Mouse (Mus musculus) embryonic facial prominence, embryonic 11.5 days (tissue): ENCODE data around the gene Aif1l. TPM values are rescaled to one million over a fixed set of nuclear protein-coding genes. Genes with fewer than 3 reads are reported as not detected.
A peak's percentile ranks its signal among the peaks of the same experiment; 100 is the strongest.
"Not testable (repeated sequence)": the region's sequence is repeated elsewhere in the genome, so short reads cannot be mapped to it uniquely, and the experiment has no call there.

ENCODE experiments used
- ATAC-seq: fragments of 200-750 bp; cut with Nextera tagmentation; replicated peaks from 2 replicates; pipeline ENCODE4 v1.8.0; 2017; ENCODE audit warnings: low read depth; ENCODE audit not compliant: insufficient number of reproducible peaks, low FRiP score, low TSS enrichment
- DNase-seq: peaks from one replicate; pipeline ENCODE4 v3.0.0-alpha.2; 2015; ENCODE audit warnings: low spot score
- H3K27ac ChIP-seq: fragments of 300-500 bp; sonication (generic); replicated peaks from 2 replicates; pipeline ENCODE4 v1.5.1; 2014; ENCODE audit warnings: mild to moderate bottlenecking, low read depth, low read length, control low read depth
- H3K27me3 ChIP-seq: fragments of 300-500 bp; sonication (generic); 2 replicates; pipeline ENCODE4 v1.6.1; 2014; ENCODE audit warnings: mild to moderate bottlenecking, low read length, moderate library complexity, mixed read lengths; ENCODE audit not compliant: control insufficient read depth, insufficient read depth
- H3K36me3 ChIP-seq: fragments of 300-500 bp; sonication (generic); replicated peaks from 2 replicates; pipeline ENCODE4 v1.6.1; 2014; ENCODE audit warnings: low read depth, mild to moderate bottlenecking, low read length, moderate library complexity, mixed read lengths; ENCODE audit not compliant: control insufficient read depth, insufficient read depth
- H3K4me1 ChIP-seq: fragments of 300-500 bp; sonication (generic); 2 replicates; pipeline ENCODE4 v1.6.1; 2014; ENCODE audit warnings: low read length, mixed read lengths; ENCODE audit not compliant: control insufficient read depth, insufficient read depth
- H3K4me2 ChIP-seq: fragments of 300-500 bp; sonication (generic); 2 replicates; pipeline ENCODE4 v1.6.1; 2014; ENCODE audit warnings: low read depth, mild to moderate bottlenecking, control low read depth, low read length, moderate library complexity
- H3K4me3 ChIP-seq: fragments of 300-500 bp; sonication (generic); 2 replicates; pipeline ENCODE4 v1.5.1; 2014; ENCODE audit warnings: low read depth, low read length, control low read depth
- H3K9ac ChIP-seq: fragments of 300-500 bp; sonication (generic); replicated peaks from 2 replicates; pipeline ENCODE4 v1.6.1; 2014; ENCODE audit warnings: mild to moderate bottlenecking, control low read depth, low read length
- H3K9me3 ChIP-seq: fragments of 300-500 bp; sonication (generic); replicated peaks from 2 replicates; pipeline ENCODE4 v1.6.1; 2016; ENCODE audit warnings: mild to moderate bottlenecking, low read length, inconsistent platforms, mixed read lengths; ENCODE audit not compliant: control insufficient read depth
- WGBS: fragments of 180-500 bp; shearing (Covaris S2); extraction: QIAGEN DNeasy Blood & Tissue Kit; methylation state at CpG from one replicate; pipeline ENCODE4 v1.1.7; 2014; 5-methylcytosine and 5-hydroxymethylcytosine counted together
- polyA plus RNA-seq: library from polyadenylated mRNA; unstranded; fragments of >200 nt; fragmentation: Nextera tagmentation; extraction: Ambion mirVana; gene quantifications from 2 replicates; pipeline ENCODE4 v1.2.1, GENCODE M21; 2014

Aif1l gene
- polyA plus RNA-seq, 1 experiment from 2014 or later = 83.5 TPM

DNA sequence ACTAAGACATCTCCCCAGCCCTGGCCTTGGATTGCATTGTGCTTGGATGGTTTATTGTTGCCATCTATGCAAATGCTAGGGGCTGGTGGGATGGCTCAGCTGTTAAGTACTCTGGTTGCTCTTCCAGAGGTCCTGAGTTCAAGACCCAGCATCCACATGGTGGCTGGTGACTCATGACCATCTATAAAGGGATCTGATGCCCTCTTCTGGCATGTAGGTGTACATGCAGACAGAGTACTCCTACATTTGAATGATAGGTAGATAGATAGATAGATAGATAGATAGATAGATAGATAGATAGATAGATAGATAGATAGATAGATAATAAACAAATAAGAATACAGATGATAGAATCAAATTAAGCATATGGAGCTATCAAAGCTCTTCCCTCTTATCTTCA, 35.7 kb upstream of the Aif1l start:
- H3K4me2 ChIP-seq, H3K9ac ChIP-seq, DNase-seq, H3K36me3 ChIP-seq, H3K9me3 ChIP-seq, H3K4me1 ChIP-seq, ATAC-seq, H3K27ac ChIP-seq, H3K27me3 ChIP-seq, H3K4me3 ChIP-seq: not testable (repeated sequence)

DNA sequence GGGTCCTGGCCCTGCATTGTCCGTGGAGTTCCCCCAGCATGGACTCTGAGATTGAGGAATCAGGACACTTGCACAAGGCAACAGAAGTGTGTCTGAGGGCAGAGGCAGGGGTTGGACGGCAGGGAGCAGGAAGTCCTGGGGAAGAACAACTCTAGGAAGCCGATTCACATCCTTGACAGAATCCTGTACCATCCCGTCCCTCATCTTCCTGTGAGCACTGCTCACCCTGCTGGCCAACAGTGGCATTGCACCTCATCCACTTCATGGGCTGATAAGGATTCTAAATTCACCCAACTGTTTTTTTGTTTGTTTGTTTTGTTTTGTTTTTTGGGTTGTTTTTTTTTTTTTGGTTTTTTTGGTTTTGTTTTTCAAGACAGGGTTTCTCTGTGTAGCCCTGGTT, 34.8 kb upstream of the Aif1l start:
- Histone ChIP-seq H3K9ac (no peak overlapping the region), H3K4me1 (no peaks in the 10 kb centered on the region), H3K4me2 (no peak overlapping the region), H3K4me3 (no peak overlapping the region), H3K27ac (no peak overlapping the region), H3K9me3 (no peaks in the 10 kb centered on the region), H3K27me3 (no peaks in the 10 kb centered on the region), H3K36me3 (no peaks in the 10 kb centered on the region)
- 18% methylated on average over 4 of the region's 4 CpGs for WGBS
- DNase-seq (peak; percentile 87), ATAC-seq (no peak)

DNA sequence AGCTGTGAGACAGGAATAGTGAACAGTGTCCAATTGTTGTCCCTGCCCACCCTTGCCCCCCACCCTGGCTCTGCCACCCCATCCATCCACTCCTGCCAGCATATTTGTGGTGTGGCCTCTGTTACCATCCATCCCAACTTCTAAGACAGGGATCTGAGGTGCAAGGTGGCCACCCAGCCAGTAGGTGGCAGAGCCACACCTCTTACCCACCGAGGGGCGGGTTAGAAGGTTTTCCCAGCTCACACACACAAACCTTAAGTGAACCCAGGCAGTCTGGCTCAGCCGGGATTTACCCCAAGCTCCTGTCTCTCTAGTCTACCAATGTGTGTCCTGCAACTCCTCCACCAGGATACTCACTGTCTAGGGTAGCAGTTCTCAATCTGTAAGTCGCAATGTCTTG, 32.3 kb upstream of the Aif1l start:
- no peak overlapping the region for H3K27ac ChIP-seq
- no peaks in the 10 kb centered on the region for H3K4me1 ChIP-seq
- ATAC-seq (no peak), DNase-seq (peak; percentile 64)
- no peak overlapping the region for H3K4me3 ChIP-seq
- H3K9me3 ChIP-seq = no peaks in the 10 kb centered on the region
- H3K36me3 ChIP-seq = no peaks in the 10 kb centered on the region
- WGBS = 29% methylated on average over 4 of the region's 4 CpGs
- H3K9ac ChIP-seq = no peak overlapping the region
- no peak overlapping the region for H3K4me2 ChIP-seq
- H3K27me3 ChIP-seq = no peaks in the 10 kb centered on the region

DNA sequence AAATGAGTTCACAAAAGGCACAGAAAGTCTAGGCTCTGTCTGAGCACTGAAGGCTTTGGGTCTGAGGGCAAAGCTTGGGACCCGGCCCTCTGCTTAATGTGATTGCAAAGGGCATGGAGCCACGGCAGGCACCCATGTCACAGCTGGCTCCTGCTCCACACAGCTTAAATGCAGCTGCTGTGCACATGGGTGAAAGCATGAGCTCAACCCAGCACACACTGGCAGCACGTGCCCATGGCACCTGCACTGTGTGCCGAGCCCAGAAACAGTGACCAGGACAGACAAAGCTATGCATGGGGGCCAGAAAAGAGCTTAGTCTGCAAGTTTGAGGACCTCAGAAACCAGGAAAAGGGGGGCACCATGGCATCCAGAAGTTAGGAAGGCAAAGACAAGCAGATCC, 26.3 kb upstream of the Aif1l start:
- Histone ChIP-seq H3K4me2 (no peak overlapping the region), H3K27ac (no peak overlapping the region), H3K27me3 (no peaks in the 10 kb centered on the region), H3K36me3 (no peaks in the 10 kb centered on the region), H3K4me1 (no peaks in the 10 kb centered on the region), H3K9ac (no peak overlapping the region), H3K4me3 (no peak overlapping the region), H3K9me3 (no peaks in the 10 kb centered on the region)
- WGBS = 82% methylated on average over 4 of the region's 4 CpGs
- ATAC-seq (no peak), DNase-seq (no peak)

DNA sequence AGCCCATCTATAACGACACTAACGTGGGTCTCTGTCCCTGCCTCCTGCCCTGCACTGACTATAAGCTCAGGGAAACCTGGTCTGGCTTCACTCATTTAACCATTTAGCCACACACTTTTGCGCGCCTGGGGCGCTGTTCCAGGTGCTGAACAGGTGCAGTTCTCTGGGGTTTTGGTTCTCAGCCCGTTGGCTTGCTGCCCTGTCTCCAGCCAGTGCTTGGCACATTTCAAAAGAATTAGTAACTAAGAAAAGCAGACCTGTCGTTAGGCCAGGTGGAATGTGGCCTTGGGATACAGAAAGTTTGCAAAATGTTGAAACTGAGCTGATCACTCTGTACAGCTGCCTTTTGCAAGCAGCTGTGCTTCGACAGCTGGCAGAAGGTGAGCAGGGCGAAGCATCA, 25.1 kb upstream of the Aif1l start:
- DNase-seq (peak; percentile 60), ATAC-seq (no peak)
- no peak overlapping the region for H3K4me2 ChIP-seq
- H3K9ac ChIP-seq = no peak overlapping the region
- H3K4me1 ChIP-seq = no peaks in the 10 kb centered on the region
- no peaks in the 10 kb centered on the region for H3K27me3 ChIP-seq
- WGBS = 34% methylated on average over 9 of the region's 9 CpGs
- no peak overlapping the region for H3K4me3 ChIP-seq
- no peaks in the 10 kb centered on the region for H3K9me3 ChIP-seq
- H3K27ac ChIP-seq = no peak overlapping the region
- no peaks in the 10 kb centered on the region for H3K36me3 ChIP-seq

DNA sequence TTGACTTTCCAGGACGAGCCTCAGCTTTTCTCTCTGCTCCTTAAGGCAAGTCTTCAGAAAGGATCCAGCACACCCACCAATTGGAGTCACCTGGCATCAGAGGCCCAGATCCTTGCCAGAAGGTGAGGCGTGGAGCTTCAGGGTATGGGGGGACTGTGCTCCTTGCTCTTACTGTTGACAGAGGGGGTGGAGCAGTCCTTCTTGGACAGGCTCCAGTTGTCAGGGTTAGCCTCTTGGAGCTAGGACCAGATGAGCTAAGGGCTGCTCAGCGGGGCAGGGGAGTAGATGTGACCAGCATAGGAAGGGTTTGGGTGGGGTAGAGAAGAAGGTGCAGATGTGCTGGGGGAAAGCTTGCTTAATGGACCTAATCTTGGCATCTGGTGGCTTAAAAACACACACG, 24.0 kb upstream of the Aif1l start:
- no peak overlapping the region for H3K4me2 ChIP-seq
- H3K27ac ChIP-seq = no peak overlapping the region
- H3K9me3 ChIP-seq = no peaks in the 10 kb centered on the region
- no peak for ATAC-seq
- DNase-seq = no peak
- H3K27me3 ChIP-seq = no peaks in the 10 kb centered on the region
- no peak overlapping the region for H3K4me3 ChIP-seq
- H3K36me3 ChIP-seq = no peaks in the 10 kb centered on the region
- 61% methylated on average over 4 of the region's 4 CpGs for WGBS
- H3K9ac ChIP-seq = no peak overlapping the region
- H3K4me1 ChIP-seq = no peaks in the 10 kb centered on the region

DNA sequence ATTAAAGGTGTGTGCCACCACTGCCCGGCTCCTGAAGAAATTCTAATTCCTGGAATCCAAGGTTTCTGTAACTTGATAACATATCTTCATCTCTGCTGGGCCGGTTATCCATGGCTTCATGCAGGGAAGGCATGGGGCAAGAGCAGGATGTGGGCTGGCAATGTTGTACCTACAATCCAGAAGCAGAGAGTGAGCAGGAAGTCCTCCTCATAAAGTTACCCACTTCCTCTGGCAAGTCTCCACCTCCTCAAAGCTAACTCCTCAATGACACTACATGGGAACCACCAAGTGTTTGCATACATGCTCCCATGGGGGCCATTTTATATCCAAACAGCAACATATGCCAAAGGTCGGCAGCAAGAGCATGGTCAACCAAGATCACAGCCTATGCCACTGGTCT, 20.3 kb upstream of the Aif1l start:
- Histone ChIP-seq H3K4me3 (no peak overlapping the region), H3K9me3 (no peaks in the 10 kb centered on the region), H3K27ac (no peak overlapping the region), H3K4me1 (no peaks in the 10 kb centered on the region), H3K4me2 (no peak overlapping the region), H3K36me3 (no peaks in the 10 kb centered on the region), H3K9ac (no peak overlapping the region), H3K27me3 (no peaks in the 10 kb centered on the region)
- DNase-seq = no peak
- no peak for ATAC-seq
- WGBS = 76% methylated on average over 3 of the region's 3 CpGs

DNA sequence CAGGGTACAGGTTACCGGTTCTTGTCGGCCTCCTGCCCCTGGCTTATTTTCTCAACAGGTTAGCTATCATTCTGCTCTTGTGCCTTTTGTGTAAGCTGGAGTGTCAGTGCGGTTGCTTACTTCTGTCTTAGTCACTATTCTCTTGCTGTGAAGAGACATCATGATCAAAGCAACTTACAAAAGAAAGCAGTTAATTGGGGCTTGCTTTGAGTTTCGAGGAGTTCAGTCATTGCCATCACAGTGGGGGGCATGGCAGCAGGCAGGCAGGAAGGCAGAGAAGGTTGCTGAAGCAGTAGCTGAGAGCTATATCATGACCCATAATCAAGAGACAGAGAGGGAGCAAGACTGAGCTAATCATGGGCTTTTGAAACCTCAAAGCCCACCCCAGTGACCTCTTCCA, 15.4 kb upstream of the Aif1l start:
- ATAC-seq (no peak), DNase-seq (no peak)
- H3K9me3 ChIP-seq = no peaks in the 10 kb centered on the region
- no peaks in the 10 kb centered on the region for H3K27me3 ChIP-seq
- no peak overlapping the region for H3K4me2 ChIP-seq
- H3K27ac ChIP-seq = no peak overlapping the region
- H3K9ac ChIP-seq = no peak overlapping the region
- 35% methylated on average over 4 of the region's 4 CpGs for WGBS
- H3K4me3 ChIP-seq = no peak overlapping the region
- H3K36me3 ChIP-seq = no peaks in the 10 kb centered on the region
- no peaks in the 10 kb centered on the region for H3K4me1 ChIP-seq

DNA sequence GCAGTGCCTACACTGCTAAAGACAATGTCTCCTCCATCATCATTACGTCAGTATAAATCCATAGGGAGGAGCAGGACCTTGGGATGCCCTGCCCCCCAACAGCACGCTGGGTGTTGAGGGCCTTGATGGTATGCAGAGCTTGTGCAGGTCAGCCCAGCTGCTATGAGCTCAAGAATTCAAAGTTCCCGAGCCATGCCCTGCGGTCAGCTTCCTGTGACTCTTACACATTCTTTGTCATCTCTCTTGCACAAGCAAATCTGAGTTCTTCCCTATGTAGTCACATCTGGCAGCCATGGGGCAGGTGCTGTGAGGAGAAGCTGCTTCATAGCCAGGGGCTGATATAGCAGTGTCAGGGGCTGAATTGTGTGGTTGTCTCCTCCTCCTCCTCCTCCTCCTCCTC, 14.9 kb upstream of the Aif1l start:
- H3K27me3 ChIP-seq = no peaks in the 10 kb centered on the region
- no peak for DNase-seq
- no peaks in the 10 kb centered on the region for H3K36me3 ChIP-seq
- no peak for ATAC-seq
- no peak overlapping the region for H3K9ac ChIP-seq
- no peak overlapping the region for H3K27ac ChIP-seq
- H3K4me3 ChIP-seq = no peak overlapping the region
- H3K4me1 ChIP-seq = no peaks in the 10 kb centered on the region
- H3K9me3 ChIP-seq = no peaks in the 10 kb centered on the region
- WGBS = 38% methylated on average over 4 of the region's 4 CpGs
- H3K4me2 ChIP-seq = no peak overlapping the region
